Mouse (Mus musculus) hindbrain, embryonic 12.5 days (tissue): Measurements from ENCODE around the gene Cend1. TPM values are rescaled to one million over a fixed set of nuclear protein-coding genes. Genes with fewer than 3 reads are reported as not detected.

Source experiments
- ATAC-seq: fragments of 200-750 bp; cut with Nextera tagmentation; 2 replicates; pipeline ENCODE4 v1.8.0; 2017; ENCODE audit warnings: moderate TSS enrichment; ENCODE audit not compliant: low FRiP score
- H3K27ac ChIP-seq: fragments of 300-500 bp; sonication (generic); 2 replicates; pipeline ENCODE4 v1.5.1; 2016; ENCODE audit warnings: mild to moderate bottlenecking
- H3K27me3 ChIP-seq: fragments of 300-500 bp; sonication (generic); 2 replicates; pipeline ENCODE4 v1.6.1; 2016; ENCODE audit warnings: mild to moderate bottlenecking
- H3K36me3 ChIP-seq: fragments of 300-500 bp; sonication (generic); 2 replicates; pipeline ENCODE4 v1.6.1; 2016; ENCODE audit warnings: mild to moderate bottlenecking
- H3K4me1 ChIP-seq: fragments of 300-500 bp; sonication (generic); 2 replicates; pipeline ENCODE4 v1.6.1; 2016
- H3K4me2 ChIP-seq: fragments of 300-500 bp; sonication (generic); replicated peaks from 2 replicates; pipeline ENCODE4 v1.6.1; 2016; ENCODE audit warnings: mild to moderate bottlenecking
- H3K4me3 ChIP-seq: fragments of 300-500 bp; sonication (generic); 2 replicates; pipeline ENCODE4 v1.5.1; 2016; ENCODE audit warnings: mild to moderate bottlenecking
- H3K9ac ChIP-seq: fragments of 300-500 bp; sonication (generic); 2 replicates; pipeline ENCODE4 v1.6.1; 2016; ENCODE audit warnings: mild to moderate bottlenecking, moderate library complexity
- H3K9me3 ChIP-seq: fragments of 300-500 bp; sonication (generic); replicated peaks from 2 replicates; pipeline ENCODE4 v1.6.1; 2016; ENCODE audit warnings: mild to moderate bottlenecking
- WGBS: fragments of 180-500 bp; shearing (Covaris S2); methylation state at CpG from one replicate; pipeline ENCODE4 v1.1.7; 2016; 5-methylcytosine and 5-hydroxymethylcytosine counted together
- polyA plus RNA-seq: library from polyadenylated mRNA; unstranded; fragments of >200 nt; fragmentation: Nextera tagmentation; extraction: Ambion mirVana; gene quantifications from 2 replicates; pipeline ENCODE4 v1.2.1, GENCODE M21; 2016

The Cend1 gene
- polyA plus RNA-seq, 1 experiment from 2014 or later = 27.9 TPM

DNA sequence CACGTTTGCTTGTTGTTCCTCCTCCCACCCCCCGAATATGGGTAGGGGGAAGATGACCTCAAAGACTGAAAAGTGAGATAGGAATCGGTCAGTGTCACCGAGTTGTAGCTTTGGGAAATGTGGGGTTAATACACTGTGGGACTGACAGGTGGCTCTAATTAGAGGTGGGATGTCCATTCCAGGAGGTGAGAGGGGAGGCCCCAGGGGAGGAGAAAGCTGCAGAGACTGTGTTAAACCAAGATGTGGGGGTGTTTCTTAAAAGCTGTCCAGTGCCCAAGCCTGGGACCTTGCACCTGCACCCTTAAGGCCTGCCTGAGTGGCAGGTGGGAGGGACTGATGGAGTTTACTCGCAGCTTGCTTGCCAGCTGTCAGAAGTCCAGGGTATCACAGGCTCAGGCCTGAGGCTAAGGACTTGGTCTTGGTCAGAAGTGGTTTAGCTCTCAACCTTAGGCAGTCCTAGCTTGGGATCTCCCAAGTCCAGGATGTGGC, 33.1 kb upstream of the Cend1 start:
- H3K27ac ChIP-seq = no peak overlapping the region
- peaks cover 28% of the 10 kb centered on the region for H3K4me1 ChIP-seq
- H3K9ac ChIP-seq = peak overlapping the region; percentile 54; the same call in 1 of the 2 replicates
- peaks cover 4% of the 10 kb centered on the region; the same call in 1 of the 2 replicates for H3K36me3 ChIP-seq
- no peaks in the 10 kb centered on the region for H3K9me3 ChIP-seq
- peak overlapping the region; percentile 35; the same call in 1 of the 2 replicates for H3K4me3 ChIP-seq
- peaks cover 91% of the 10 kb centered on the region for H3K27me3 ChIP-seq
- ATAC-seq = no peak
- H3K4me2 ChIP-seq = peak overlapping the region; percentile 59; the same call in 1 of the 2 replicates
- 21% methylated on average over 5 of the region's 5 CpGs for WGBS

DNA sequence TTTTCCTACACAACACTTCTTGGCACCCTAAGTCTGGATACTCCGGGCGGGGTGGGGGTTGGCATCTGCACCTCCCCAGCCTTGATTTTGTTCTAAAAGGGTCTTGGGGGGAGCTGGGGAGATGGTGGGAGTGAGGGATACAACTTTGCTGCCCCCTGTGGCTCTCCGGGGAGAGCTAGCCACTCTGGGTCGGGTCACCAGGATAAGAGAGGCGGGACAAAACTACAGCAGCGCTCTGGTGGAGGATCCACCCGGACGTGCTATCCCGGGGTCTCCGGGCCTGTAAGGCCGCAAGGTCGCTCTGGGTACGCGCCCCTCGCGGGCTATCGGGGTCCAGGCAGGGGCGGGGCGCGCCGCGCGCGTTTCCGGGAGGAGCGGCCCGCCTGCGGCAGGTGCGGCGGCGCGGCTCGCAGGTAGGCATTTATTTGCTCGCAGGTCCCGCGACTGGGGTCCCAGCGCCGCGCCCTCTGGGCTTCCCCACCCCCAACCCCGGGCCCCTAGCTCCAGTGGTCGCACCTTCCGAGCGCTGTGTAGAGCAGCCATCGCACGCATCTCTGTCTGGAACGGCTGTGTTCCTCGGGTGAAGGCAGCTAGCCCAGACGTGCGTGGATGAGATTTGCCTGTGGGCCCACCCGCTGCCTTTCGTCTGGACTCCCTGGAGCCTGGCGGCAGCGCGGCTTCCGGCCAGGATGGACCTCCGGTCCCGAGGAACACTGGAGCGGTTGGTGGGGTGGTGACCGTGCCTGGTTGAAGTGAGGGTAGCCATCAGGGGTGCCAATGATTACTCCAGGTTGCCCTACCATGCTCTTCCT, 32.4 kb upstream of the Cend1 start:
- Histone ChIP-seq H3K4me2 (peak overlapping the region; percentile 59), H3K9ac (peak overlapping the region; percentile 54), H3K27ac (no peak overlapping the region), H3K27me3 (peaks cover 96% of the 10 kb centered on the region), H3K4me1 (peaks cover 22% of the 10 kb centered on the region), H3K4me3 (peak overlapping the region; percentile 35), H3K9me3 (no peaks in the 10 kb centered on the region), H3K36me3 (peaks cover 4% of the 10 kb centered on the region; the same call in 1 of the 2 replicates)
- ATAC-seq = no peak
- 3% methylated on average over 50 of the region's 59 CpGs for WGBS

DNA sequence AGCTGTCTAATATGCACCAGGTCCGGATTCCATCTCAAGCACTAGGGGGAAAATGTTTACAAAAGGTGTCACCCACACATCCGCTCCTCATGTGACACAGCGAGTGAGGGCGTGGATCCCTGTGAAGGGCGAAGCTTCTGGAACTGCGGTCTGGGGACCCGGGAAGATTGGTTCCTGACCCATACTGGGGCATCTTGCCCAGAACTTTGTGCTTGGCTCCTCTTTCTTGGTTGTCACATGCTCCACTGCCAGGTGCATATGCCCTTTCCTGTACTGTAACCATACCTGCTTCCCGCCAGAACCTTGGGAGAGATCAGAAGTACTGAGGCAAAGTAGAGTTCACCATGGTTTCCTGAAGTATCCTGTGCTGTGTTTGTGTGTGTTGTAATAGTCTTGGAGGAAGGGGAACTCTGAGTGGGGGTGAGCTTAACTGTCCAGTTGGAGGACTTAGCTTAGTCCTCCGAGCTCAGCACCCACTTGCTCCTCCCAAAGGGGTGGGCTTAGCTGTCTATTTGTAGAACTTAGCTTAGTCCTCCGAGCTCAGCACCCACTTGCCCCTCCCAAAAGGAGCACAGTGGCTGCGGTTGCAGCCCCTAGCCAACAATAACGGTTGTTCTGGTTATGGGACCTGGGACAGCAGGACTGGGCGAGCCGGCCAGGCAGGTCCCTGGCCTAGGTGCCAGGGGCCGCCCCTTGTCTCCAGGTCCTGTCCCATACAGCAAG, 31.3 kb upstream of the Cend1 start, which contains the start of gene Cracr2b:
Gene Cracr2b (plus strand): TSS at position 704 of the 723 bp plus-strand sequence.
- H3K4me3 ChIP-seq = peak within 1 kb of the TSS; percentile 35
- no peak for ATAC-seq
- peak within 1 kb of the TSS; percentile 54 for H3K9ac ChIP-seq
- H3K27me3 ChIP-seq = peaks cover 86% of the 10 kb centered on the region
- H3K27ac ChIP-seq = no peak within 1 kb of the TSS
- H3K36me3 ChIP-seq = peaks cover 4% of the 10 kb centered on the region; the same call in 1 of the 2 replicates
- peaks cover 31% of the 10 kb centered on the region for H3K4me1 ChIP-seq
- H3K9me3 ChIP-seq = no peaks in the 10 kb centered on the region
- H3K4me2 ChIP-seq = peak within 1 kb of the TSS; percentile 59
- WGBS = 72% methylated on average over 15 of the region's 15 CpGs

DNA sequence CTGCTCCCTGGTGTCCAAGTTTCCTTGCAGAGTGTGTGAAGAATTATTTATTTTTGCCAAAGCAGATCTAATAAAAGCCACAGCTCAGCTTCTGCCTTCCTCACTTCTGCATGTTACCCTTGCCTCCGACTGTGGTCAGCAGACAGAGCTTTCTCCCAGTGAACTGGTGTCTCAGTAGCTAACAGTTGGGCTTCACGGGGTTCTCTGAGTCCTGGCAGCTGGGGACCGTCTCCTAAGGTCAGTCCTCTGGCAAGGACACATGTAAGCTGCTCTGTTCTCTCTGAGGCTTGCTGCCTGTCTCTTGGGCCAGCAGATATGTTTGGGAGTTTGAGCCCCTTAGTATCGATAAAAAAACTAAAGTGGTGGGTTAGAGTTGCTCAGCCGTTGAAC, 30.7 kb upstream of the Cend1 start:
- peaks cover 4% of the 10 kb centered on the region; the same call in 1 of the 2 replicates for H3K36me3 ChIP-seq
- 68% methylated on average over 5 of the region's 5 CpGs for WGBS
- H3K4me3 ChIP-seq = no peak overlapping the region
- no peak overlapping the region for H3K4me2 ChIP-seq
- ATAC-seq = no peak
- H3K9me3 ChIP-seq = no peaks in the 10 kb centered on the region
- H3K9ac ChIP-seq = no peak overlapping the region
- H3K27ac ChIP-seq = no peak overlapping the region
- H3K27me3 ChIP-seq = peaks cover 81% of the 10 kb centered on the region
- peaks cover 27% of the 10 kb centered on the region for H3K4me1 ChIP-seq

DNA sequence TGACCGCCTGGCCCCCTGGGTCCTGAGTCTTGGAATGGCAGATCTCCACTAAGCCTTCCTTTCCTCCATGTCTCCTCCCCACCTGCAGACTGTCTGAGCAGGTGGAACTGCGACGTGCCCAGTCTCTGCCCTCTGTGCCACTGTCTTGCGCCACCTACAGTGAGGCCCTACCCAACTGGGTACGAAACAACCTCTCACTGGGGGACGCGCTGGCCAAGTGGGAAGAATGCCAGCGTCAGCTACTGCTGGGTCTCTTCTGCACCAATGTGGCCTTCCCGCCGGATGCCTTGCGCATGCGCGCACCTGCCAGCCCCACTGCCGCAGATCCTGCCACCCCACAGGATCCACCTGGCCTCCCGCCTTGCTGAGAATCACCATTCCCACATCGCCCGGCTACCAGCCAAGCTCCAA, 30.0 kb upstream of the Cend1 start:
- ATAC-seq = no peak
- no peak overlapping the region for H3K4me2 ChIP-seq
- H3K9ac ChIP-seq = no peak overlapping the region
- H3K9me3 ChIP-seq = no peaks in the 10 kb centered on the region
- H3K27ac ChIP-seq = no peak overlapping the region
- peaks cover 74% of the 10 kb centered on the region for H3K27me3 ChIP-seq
- WGBS = 92% methylated on average over 17 of the region's 17 CpGs
- no peak overlapping the region for H3K4me3 ChIP-seq
- peaks cover 27% of the 10 kb centered on the region for H3K4me1 ChIP-seq
- peaks cover 4% of the 10 kb centered on the region; the same call in 1 of the 2 replicates for H3K36me3 ChIP-seq

DNA sequence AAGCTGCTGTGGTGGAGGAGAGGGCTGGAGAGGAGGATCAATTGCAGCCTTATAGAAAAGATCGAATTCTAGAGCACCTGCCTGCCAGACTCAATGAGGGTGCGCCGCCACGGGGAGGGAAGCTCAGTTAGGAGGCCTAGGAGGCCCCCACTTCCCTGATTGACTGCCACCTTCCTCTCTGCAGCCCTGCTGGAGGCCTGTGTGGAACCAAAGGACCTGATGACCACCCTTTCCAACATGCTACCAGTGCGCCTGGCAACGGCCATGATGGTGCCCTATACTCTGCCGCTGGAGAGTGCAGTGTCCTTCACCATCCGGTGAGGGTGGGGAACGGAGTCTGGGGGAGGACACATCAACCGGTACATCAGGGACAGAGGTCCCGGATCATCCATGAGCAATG, 29.4 kb upstream of the Cend1 start:
- H3K27ac ChIP-seq = no peak overlapping the region
- H3K4me3 ChIP-seq = no peak overlapping the region
- peaks cover 67% of the 10 kb centered on the region for H3K27me3 ChIP-seq
- H3K9ac ChIP-seq = no peak overlapping the region
- no peak overlapping the region for H3K4me2 ChIP-seq
- ATAC-seq = no peak
- H3K36me3 ChIP-seq = peaks cover 4% of the 10 kb centered on the region; the same call in 1 of the 2 replicates
- peaks cover 27% of the 10 kb centered on the region for H3K4me1 ChIP-seq
- no peaks in the 10 kb centered on the region for H3K9me3 ChIP-seq
- 94% methylated on average over 11 of the region's 11 CpGs for WGBS

DNA sequence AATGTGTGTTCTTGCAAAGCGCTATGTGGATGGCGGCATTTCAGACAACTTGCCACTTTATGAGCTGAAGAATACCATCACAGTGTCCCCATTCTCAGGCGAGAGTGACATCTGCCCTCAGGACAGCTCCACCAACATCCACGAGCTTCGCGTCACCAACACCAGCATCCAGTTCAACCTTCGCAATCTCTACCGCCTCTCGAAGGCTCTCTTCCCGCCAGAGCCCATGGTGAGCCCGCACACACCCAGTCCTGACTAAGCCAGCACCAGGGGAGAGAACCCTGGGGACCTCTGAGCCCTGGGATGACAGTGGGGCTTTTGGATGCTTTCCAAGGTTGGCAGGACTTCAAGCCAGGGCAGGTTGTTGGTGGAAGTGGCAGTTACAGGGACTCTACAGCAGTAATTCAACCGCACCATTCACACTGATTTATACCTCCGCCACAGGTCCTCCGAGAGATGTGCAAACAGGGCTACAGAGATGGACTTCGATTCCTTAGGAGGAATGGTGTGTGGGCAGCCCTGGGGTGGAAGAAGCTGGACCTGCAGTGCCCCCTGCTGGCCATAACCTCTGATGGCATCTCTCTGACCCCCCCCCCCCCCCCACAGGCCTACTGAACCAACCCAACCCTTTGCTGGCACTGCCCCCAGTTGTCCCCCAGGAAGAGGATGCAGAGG, 28.8 kb upstream of the Cend1 start:
- Histone ChIP-seq H3K9ac (no peak overlapping the region), H3K4me3 (no peak overlapping the region), H3K9me3 (no peaks in the 10 kb centered on the region), H3K36me3 (peaks cover 4% of the 10 kb centered on the region; the same call in 1 of the 2 replicates), H3K27ac (no peak overlapping the region), H3K27me3 (peaks cover 62% of the 10 kb centered on the region), H3K4me2 (no peak overlapping the region), H3K4me1 (peaks cover 27% of the 10 kb centered on the region)
- WGBS = 77% methylated on average over 15 of the region's 15 CpGs
- ATAC-seq = no peak

DNA sequence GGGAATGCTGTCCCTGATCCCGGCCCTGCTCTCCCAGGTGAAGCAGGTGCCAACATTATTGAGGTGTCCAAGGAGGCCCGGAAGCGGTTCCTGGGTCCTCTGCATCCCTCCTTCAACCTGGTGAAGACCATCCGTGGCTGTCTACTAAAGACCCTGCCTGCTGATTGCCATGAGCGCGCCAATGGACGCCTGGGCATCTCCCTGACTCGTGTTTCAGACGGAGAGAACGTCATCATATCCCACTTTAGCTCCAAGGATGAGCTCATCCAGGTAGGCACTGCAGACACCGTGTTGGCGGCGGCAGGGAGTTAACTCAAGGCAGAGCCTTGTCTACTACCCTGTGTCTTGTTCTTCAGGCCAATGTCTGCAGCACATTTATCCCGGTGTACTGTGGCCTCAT, 27.9 kb upstream of the Cend1 start:
- Histone ChIP-seq H3K9ac (no peak overlapping the region), H3K4me3 (no peak overlapping the region), H3K4me1 (peaks cover 25% of the 10 kb centered on the region), H3K27ac (no peak overlapping the region), H3K4me2 (no peak overlapping the region), H3K27me3 (peaks cover 53% of the 10 kb centered on the region), H3K9me3 (no peaks in the 10 kb centered on the region), H3K36me3 (peaks cover 4% of the 10 kb centered on the region; the same call in 1 of the 2 replicates)
- WGBS = 91% methylated on average over 14 of the region's 14 CpGs
- no peak for ATAC-seq

DNA sequence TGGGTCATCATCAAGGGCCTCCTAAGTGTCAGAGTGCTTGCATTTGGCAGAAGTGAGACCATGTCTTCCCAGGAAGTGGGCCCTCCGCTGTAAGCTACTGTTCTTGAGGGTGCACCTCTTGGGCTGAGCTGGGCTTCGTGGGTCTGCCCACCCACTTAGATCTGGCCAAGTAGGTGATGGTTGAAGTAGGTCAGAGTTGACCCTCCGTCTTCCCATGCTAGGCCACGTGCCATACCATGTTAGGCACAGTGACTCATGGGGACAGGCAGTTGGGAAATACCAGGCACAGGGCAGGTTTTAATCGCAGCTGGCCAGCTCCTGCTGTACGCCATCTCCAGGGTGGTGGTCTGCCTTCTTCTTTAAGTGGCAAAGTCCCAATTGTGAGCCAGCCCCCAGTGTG, 27.4 kb upstream of the Cend1 start:
- Histone ChIP-seq H3K36me3 (peaks cover 9% of the 10 kb centered on the region), H3K4me1 (peaks cover 20% of the 10 kb centered on the region), H3K27ac (no peak overlapping the region), H3K9me3 (no peaks in the 10 kb centered on the region), H3K9ac (no peak overlapping the region), H3K27me3 (peaks cover 48% of the 10 kb centered on the region), H3K4me3 (no peak overlapping the region), H3K4me2 (no peak overlapping the region; the same call in 1 of the 2 replicates)
- WGBS = 95% methylated on average over 6 of the region's 6 CpGs
- no peak for ATAC-seq

DNA sequence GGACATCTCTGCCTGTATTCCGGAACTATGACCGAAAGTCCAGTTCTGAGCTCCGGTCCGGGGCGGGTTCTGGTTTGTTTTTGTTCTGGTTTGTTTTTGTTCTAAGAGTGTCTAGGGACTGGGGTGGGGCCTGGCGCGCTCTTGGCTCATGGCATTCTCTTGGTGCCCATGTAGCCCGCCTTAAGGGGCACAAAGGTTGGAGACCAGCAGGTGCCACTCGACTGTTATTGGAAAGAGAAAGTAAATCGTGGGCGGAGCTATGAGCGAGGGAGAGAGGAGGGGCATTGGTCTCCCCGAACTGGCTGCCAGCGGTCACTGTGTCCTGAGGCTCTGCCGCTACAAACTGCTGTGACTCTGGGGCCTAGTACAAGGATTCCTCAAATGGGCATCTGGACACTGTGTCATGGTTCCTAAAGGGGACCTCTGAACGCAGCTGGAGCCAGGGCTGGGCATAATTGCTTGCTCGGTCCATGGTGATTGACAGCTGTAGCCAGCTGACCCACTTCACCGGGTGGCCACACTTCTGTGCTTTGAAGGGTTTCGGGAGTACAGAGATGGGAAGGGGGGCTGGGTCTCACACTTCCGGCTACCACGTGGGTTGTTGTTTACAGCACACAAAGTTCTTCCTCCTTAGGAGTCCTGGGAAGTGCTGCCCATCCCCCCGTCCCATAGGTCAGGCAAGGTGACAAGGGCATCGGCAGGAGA, 26.5 kb upstream of the Cend1 start:
- WGBS = 2% methylated on average over 23 of the region's 23 CpGs
- peak overlapping the region; percentile 59 for H3K4me3 ChIP-seq

DNA sequence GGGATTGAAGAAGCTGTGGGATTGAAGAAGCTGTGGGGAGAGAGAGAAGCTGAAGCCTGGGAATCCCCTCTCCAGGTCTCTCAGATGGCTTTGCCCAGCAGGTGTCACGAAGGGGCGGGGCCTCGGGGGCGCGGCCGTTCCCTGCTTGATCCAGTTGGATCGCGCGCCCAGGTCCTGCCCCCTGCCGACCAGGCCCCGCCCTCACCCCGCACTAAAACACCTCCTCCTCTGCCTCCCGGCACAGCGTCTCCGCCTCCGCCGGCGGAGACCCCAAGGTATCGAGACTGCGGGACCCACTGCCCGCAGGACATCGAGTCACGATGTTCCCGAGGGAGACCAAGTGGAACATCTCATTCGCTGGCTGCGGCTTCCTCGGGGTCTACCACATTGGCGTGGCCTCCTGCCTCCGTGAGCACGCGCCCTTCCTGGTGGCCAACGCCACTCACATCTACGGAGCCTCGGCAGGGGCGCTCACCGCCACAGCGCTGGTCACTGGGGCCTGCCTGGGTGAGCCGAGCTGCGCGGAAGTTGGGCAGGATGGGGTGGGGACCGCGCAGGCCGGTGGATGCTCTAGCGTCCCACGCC, 25.8 kb upstream of the Cend1 start, which contains the start of gene Pnpla2:
Gene Pnpla2 (plus strand): TSS at position 232 of the 585 bp plus-strand sequence.
- Histone ChIP-seq H3K36me3 (peaks cover 25% of the 10 kb centered on the region), H3K4me3 (peak within 1 kb of the TSS; percentile 59), H3K27me3 (peaks cover 31% of the 10 kb centered on the region), H3K4me2 (peak within 1 kb of the TSS; percentile 89), H3K4me1 (peaks cover 17% of the 10 kb centered on the region), H3K9me3 (no peaks in the 10 kb centered on the region), H3K27ac (peak within 1 kb of the TSS; percentile 52), H3K9ac (peak within 1 kb of the TSS; percentile 63)
- under 1% methylated on average over 45 of the region's 45 CpGs for WGBS
- peak; percentile 81 for ATAC-seq

More for the DNA sequence above, 26.5 kb upstream of the Cend1 start:
- Histone ChIP-seq H3K27me3 (peaks cover 38% of the 10 kb centered on the region), H3K4me2 (peak overlapping the region; percentile 89), H3K9me3 (no peaks in the 10 kb centered on the region), H3K9ac (peak overlapping the region; percentile 63), H3K36me3 (peaks cover 19% of the 10 kb centered on the region), H3K27ac (peak overlapping the region; percentile 52; the same call in 1 of the 2 replicates), H3K4me1 (peaks cover 17% of the 10 kb centered on the region)
- ATAC-seq = peak; percentile 42
